Mouse (Mus musculus): Measurements from ENCODE around the gene Thsd4. TPM values are rescaled to one million over a fixed set of nuclear protein-coding genes. Genes with fewer than 3 reads are reported as not detected.

Thsd4 gene
- polyA plus RNA-seq, 1 experiment, result 1.7 TPM

DNA sequence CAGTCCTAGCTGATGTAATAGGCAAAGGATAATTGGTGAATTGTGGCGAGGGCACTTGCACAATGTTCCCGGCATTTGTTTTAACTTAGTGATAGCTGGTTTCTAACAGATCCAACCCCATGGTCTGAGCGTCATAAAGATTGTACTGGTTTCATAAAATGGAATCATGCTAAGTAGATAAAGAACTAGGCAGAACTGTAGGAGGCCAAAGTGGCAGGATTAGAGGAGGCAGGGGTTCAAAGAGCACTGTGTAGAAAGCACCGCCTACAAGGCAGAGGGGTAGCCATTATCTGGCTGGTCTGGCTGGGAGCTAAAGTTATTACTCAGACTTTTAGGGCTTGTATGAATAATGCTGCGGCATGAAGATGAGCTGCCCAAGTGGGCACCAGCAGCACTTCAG lies 185.7 kb downstream of the Thsd4 start:
- TF ChIP-seq E2F4 (IDR thresholded peaks at IDR 0.05; ENCODE audit: insufficient read depth), result no peak
- TF ChIP-seq MYOD1 (IDR thresholded peaks at IDR 0.05; ENCODE audit: control insufficient read depth in 1 of 3, insufficient read length in 2 of 3, low read depth in 2 of 3), result no peak
- no peak for TF ChIP-seq REST (IDR thresholded peaks at IDR 0.05; ENCODE audit: insufficient read depth, insufficient read length)
- TF ChIP-seq MAX (IDR thresholded peaks at IDR 0.05; ENCODE audit: low read depth), result no peak
- TF ChIP-seq CEBPB (IDR thresholded peaks at IDR 0.05; ENCODE audit: insufficient read depth, poor library complexity, severe bottlenecking), result peak; percentile 78
- no peak for TF ChIP-seq POLR2AphosphoS2 (IDR thresholded peaks at IDR 0.05; ENCODE audit: insufficient read length, low read depth)
- no peak for TF ChIP-seq USF1 (IDR thresholded peaks at IDR 0.05; ENCODE audit: low read depth)
- Histone ChIP-seq H3K36me3 (ENCODE audit: control insufficient read depth, insufficient read depth) (no peaks in the 10 kb centered on the region), H3K4me3 (no peak overlapping the region), H3K27me3 (ENCODE audit: control insufficient read depth, insufficient read depth, insufficient read length) (no peaks in the 10 kb centered on the region), H3ac (ENCODE audit: control insufficient read depth, insufficient read length) (no peak overlapping the region), H3K79me2 (ENCODE audit: control insufficient read depth, insufficient read depth) (no peaks in the 10 kb centered on the region), H3K4me2 (ENCODE audit: low read depth) (peak overlapping the region; percentile 36)

DNA sequence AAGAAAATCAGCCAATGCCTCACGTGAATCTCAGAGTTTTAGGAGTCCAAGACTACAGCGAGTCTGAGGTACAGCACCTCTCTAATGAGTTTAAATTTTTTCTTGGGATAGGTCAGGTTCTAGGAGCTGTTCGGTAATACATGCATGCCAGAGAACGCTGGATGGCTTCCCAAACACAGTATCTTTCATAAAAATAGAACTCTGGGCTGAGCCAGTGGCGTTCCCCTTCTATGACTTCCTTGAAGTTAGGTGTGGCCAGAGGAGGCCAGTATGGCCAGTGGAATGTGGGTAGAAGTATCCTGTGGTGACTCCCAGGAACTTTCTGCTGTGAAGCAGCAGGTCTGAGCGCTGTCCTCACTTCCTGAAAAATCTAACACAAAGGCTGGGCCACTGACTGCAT lies 186.4 kb downstream of the Thsd4 start:
- no peak overlapping the region for H3K4me2 ChIP-seq (ENCODE audit: low read depth)
- no peak overlapping the region for H3K4me3 ChIP-seq
- H3ac ChIP-seq (ENCODE audit: control insufficient read depth, insufficient read length), result no peak overlapping the region
- TF ChIP-seq MYOG (IDR thresholded peaks at IDR 0.05; ENCODE audit: control insufficient read depth in 1 of 3, insufficient read depth in 1 of 3, insufficient read length in 2 of 3, low read depth in 2 of 3), result no peak
- no peak for TF ChIP-seq SRF (IDR thresholded peaks at IDR 0.05; ENCODE audit: control insufficient read depth, insufficient read length, low read depth)
- TF ChIP-seq TCF3 (IDR thresholded peaks at IDR 0.05; ENCODE audit: insufficient read length, low read depth), result no peak
- H3K27me3 ChIP-seq (ENCODE audit: control insufficient read depth, insufficient read depth, insufficient read length), result no peaks in the 10 kb centered on the region
- no peaks in the 10 kb centered on the region for H3K36me3 ChIP-seq (ENCODE audit: control insufficient read depth, insufficient read depth)
- no peaks in the 10 kb centered on the region for H3K79me2 ChIP-seq (ENCODE audit: control insufficient read depth, insufficient read depth)

DNA sequence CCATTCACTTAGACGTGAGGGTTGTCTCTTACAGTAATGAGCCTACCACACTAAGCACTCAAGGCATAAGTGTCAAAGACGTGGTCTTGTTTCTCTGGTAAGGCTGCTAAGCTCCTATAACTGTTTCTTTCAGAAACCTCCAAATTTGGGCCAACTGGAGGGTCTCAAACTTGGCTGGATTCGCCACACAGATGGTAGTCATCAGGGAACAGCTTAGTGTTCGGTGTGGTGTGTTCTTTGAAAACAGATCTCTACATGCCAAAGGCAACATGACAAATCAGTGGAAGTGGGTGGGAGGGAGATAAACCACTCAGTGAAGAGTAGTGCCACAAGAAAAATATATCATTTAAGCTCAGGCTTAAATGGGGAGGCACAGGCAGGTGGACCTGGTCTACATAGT lies 191.9 kb downstream of the Thsd4 start:
- TF ChIP-seq USF1 (IDR thresholded peaks at IDR 0.05; ENCODE audit: low read depth) (no peak), POLR2AphosphoS2 (IDR thresholded peaks at IDR 0.05; ENCODE audit: insufficient read length, low read depth) (no peak), TCF3 (IDR thresholded peaks at IDR 0.05; ENCODE audit: insufficient read length, low read depth) (no peak), MAX (IDR thresholded peaks at IDR 0.05; ENCODE audit: low read depth) (no peak), TCF12 (IDR thresholded peaks at IDR 0.05; ENCODE audit: insufficient read depth, poor library complexity, severe bottlenecking) (no peak), E2F4 (IDR thresholded peaks at IDR 0.05; ENCODE audit: insufficient read depth) (no peak), REST (IDR thresholded peaks at IDR 0.05; ENCODE audit: insufficient read depth, insufficient read length) (no peak), MYOG (IDR thresholded peaks at IDR 0.05; ENCODE audit: control insufficient read depth in 1 of 3, insufficient read depth in 1 of 3, insufficient read length in 2 of 3, low read depth in 2 of 3) (no peak), SRF (IDR thresholded peaks at IDR 0.05; ENCODE audit: control insufficient read depth, insufficient read length, low read depth) (no peak), MYOD1 (IDR thresholded peaks at IDR 0.05; ENCODE audit: control insufficient read depth in 1 of 3, insufficient read length in 2 of 3, low read depth in 2 of 3) (no peak), POLR2A (IDR thresholded peaks at IDR 0.05; ENCODE audit: insufficient read length, low read depth) (no peak), CEBPB (IDR thresholded peaks at IDR 0.05; ENCODE audit: insufficient read depth, poor library complexity, severe bottlenecking) (no peak)
- Histone ChIP-seq H3K27me3 (ENCODE audit: control insufficient read depth, insufficient read depth, insufficient read length) (no peaks in the 10 kb centered on the region), H3K4me2 (ENCODE audit: low read depth) (no peak overlapping the region), H3ac (ENCODE audit: control insufficient read depth, insufficient read length) (no peak overlapping the region), H3K36me3 (ENCODE audit: control insufficient read depth, insufficient read depth) (no peaks in the 10 kb centered on the region), H3K79me2 (ENCODE audit: control insufficient read depth, insufficient read depth) (no peaks in the 10 kb centered on the region), H3K4me3 (no peak overlapping the region)

DNA sequence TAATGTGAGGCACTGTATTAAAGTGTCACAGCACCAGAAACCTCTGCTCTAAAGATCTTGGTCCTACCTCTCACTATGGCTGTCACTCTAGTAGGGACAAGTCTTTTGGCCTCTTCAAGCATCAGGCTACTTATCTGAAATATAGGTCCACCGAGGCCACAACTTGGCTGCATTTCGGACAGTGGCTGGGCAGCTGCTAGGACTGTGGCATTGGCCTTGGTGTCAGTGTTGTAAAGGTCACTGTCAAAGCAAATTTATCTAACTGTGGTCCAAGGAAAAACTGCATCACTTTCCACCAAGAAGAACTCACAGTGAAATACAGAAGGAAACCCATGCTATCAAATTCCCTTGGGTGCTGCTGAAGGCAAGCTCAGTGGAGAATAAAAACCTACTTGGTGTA lies 197.1 kb downstream of the Thsd4 start:
- peak in 1 of 3 experiments; percentile 51 for TF ChIP-seq MYOD1 (IDR thresholded peaks at IDR 0.05; ENCODE audit: control insufficient read depth in 1 of 3, insufficient read length in 2 of 3, low read depth in 2 of 3)
- no peak for TF ChIP-seq TCF12 (IDR thresholded peaks at IDR 0.05; ENCODE audit: insufficient read depth, poor library complexity, severe bottlenecking)
- TF ChIP-seq POLR2A (IDR thresholded peaks at IDR 0.05; ENCODE audit: insufficient read length, low read depth), result no peak
- no peak for TF ChIP-seq MAX (IDR thresholded peaks at IDR 0.05; ENCODE audit: low read depth)
- TF ChIP-seq SRF (IDR thresholded peaks at IDR 0.05; ENCODE audit: control insufficient read depth, insufficient read length, low read depth), result no peak
- TF ChIP-seq MYOG (IDR thresholded peaks at IDR 0.05; ENCODE audit: control insufficient read depth in 1 of 3, insufficient read depth in 1 of 3, insufficient read length in 2 of 3, low read depth in 2 of 3), result peak in 1 of 3 experiments; percentile 36
- no peak overlapping the region for H3K4me2 ChIP-seq (ENCODE audit: low read depth)
- no peaks in the 10 kb centered on the region for H3K79me2 ChIP-seq (ENCODE audit: control insufficient read depth, insufficient read depth)
- no peaks in the 10 kb centered on the region for H3K36me3 ChIP-seq (ENCODE audit: control insufficient read depth, insufficient read depth)
- no peaks in the 10 kb centered on the region for H3K27me3 ChIP-seq (ENCODE audit: control insufficient read depth, insufficient read depth, insufficient read length)
- H3ac ChIP-seq (ENCODE audit: control insufficient read depth, insufficient read length), result no peak overlapping the region
- no peak overlapping the region for H3K4me3 ChIP-seq

DNA sequence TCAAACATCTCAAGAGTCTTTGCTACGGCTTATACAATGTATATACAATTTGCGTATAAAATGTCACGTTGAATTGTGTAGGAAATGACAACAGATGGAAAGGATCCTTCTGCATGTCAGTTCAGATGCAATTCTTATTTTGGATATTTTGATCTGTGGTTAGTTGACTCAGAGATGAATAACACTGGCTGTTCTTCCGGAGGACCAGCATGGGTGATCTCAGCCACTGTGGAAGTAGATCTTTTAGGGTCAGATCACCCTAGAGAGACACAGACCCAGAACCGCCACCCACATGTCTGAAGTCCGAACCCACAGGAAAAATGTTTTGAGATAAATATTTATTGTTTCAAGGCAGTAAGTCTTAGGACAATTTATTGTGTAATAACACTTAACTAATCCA lies 198.4 kb downstream of the Thsd4 start:
- no peaks in the 10 kb centered on the region for H3K79me2 ChIP-seq (ENCODE audit: control insufficient read depth, insufficient read depth)
- no peak overlapping the region for H3ac ChIP-seq (ENCODE audit: control insufficient read depth, insufficient read length)
- no peaks in the 10 kb centered on the region for H3K27me3 ChIP-seq (ENCODE audit: control insufficient read depth, insufficient read depth, insufficient read length)
- TF ChIP-seq REST (IDR thresholded peaks at IDR 0.05; ENCODE audit: insufficient read depth, insufficient read length) (no peak), TCF3 (IDR thresholded peaks at IDR 0.05; ENCODE audit: insufficient read length, low read depth) (no peak), MYOD1 (IDR thresholded peaks at IDR 0.05; ENCODE audit: control insufficient read depth in 1 of 3, insufficient read length in 2 of 3, low read depth in 2 of 3) (no peak), E2F4 (IDR thresholded peaks at IDR 0.05; ENCODE audit: insufficient read depth) (no peak), SRF (IDR thresholded peaks at IDR 0.05; ENCODE audit: control insufficient read depth, insufficient read length, low read depth) (no peak), POLR2AphosphoS2 (IDR thresholded peaks at IDR 0.05; ENCODE audit: insufficient read length, low read depth) (no peak)
- H3K4me2 ChIP-seq (ENCODE audit: low read depth), result peak overlapping the region; percentile 55
- no peaks in the 10 kb centered on the region for H3K36me3 ChIP-seq (ENCODE audit: control insufficient read depth, insufficient read depth)
- no peak overlapping the region for H3K4me3 ChIP-seq

Data from myocyte (in vitro differentiated cells).